Mouse (Mus musculus) E14TG2a.4 (cell line): ENCODE data around the gene Gpr176.

Source experiments
- CTCF ChIP-seq: conservative IDR thresholded peaks from 2 replicates; pipeline ENCODE4 v1.5.1; 2014; ENCODE audit warnings: low read length
- NANOG ChIP-seq: IDR thresholded peaks from 2 replicates; pipeline ENCODE4 v1.6.1; 2014; ENCODE audit warnings: borderline replicate concordance, low read length, mixed read lengths
- POU5F1 ChIP-seq: IDR thresholded peaks from 2 replicates; pipeline ENCODE4 v1.6.1; 2014; ENCODE audit warnings: low read length, borderline replicate concordance

- TF ChIP-seq CTCF (peak; percentile 51), POU5F1 (no peak), NANOG (no peak)
Measured at GRCm38 (mm10) chr2:118245914-118246313, 127.3 kb downstream of the Gpr176 start.
